Comparison of ENCODE assay signal across 19 mouse cellular contexts in genomic region chr11:118024111-118024510, GRCm38 (mm10). TPM values are rescaled to one million over a fixed set of nuclear protein-coding genes. Genes with fewer than 3 reads are reported as not detected.
A peak's percentile ranks its signal among the peaks of the same experiment; 100 is the strongest.
DNase-seq lines count a peak whose midpoint lies in the region; ATAC-seq and TF ChIP-seq lines count a peak whose summit lies in the region.
"Had no signal": no experiment of that assay in that cellular context is flagged by ENCODE, and none has a peak within 500 bp of the region (broad histone marks: within the 10 kb centered on the region; RNA-seq: fewer than 3 reads in every experiment).

No protein-coding gene starts in this region.

- peaks cover 43% of the 10 kb centered on the region; the same call in 1 of the 2 replicates for H3K36me3 ChIP-seq in kidney, embryonic 14.5 days (ENCODE audit: control insufficient read depth, insufficient read depth, low read length)
- no peaks in the 10 kb centered on the region for H3K36me3 ChIP-seq in kidney, adult 2 months (ENCODE audit: control insufficient read depth, insufficient read depth, low read length)
- H3K36me3 ChIP-seq in kidney, postnatal 0 days (ENCODE audit: insufficient read depth, low read length) = peaks cover 25% of the 10 kb centered on the region

- CTCF ChIA-PET in Patski (lab: Charles Lee) = interaction anchor here (1.0 to 2.9 kb wide), 3 partner anchors 9 to 55 kb away, joined by 3 to 12 read pairs (median 3); partner anchors contain the start of gene Socs3

- no peak for TF ChIP-seq CTCF in kidney, adult 2 months (conservative IDR thresholded peaks at IDR 0.05; ENCODE audit: insufficient read depth, insufficient read length, low read depth, low read length)
- no peak for TF ChIP-seq CTCF in kidney, postnatal 0 days (IDR thresholded peaks at IDR 0.05; ENCODE audit: low read depth)
- no peak for TF ChIP-seq CTCF in Patski (IDR thresholded peaks at IDR 0.05)

- H3K4me1 ChIP-seq in kidney, embryonic 14.5 days (ENCODE audit: control insufficient read depth, insufficient read depth, low read length) = peaks cover 7% of the 10 kb centered on the region; the same call in 1 of the 2 replicates
- H3K4me1 ChIP-seq in kidney, adult 2 months (ENCODE audit: control insufficient read depth, insufficient read depth, low read length) = no peaks in the 10 kb centered on the region
- peaks cover 3% of the 10 kb centered on the region; the same call in 1 of the 2 replicates for H3K4me1 ChIP-seq in kidney, postnatal 0 days (replicated peaks; ENCODE audit: insufficient read depth, low read length)
- H3K4me1 ChIP-seq: heart, embryonic 10.5 days; hindbrain, embryonic 12.5 days had no signal

- 45% methylated on average over 2 of the region's 2 CpGs for WGBS in kidney, embryonic 14.5 days
- 52% methylated on average over 2 of the region's 2 CpGs for WGBS in kidney, adult 2 months
- 53% methylated on average over 2 of the region's 2 CpGs for WGBS in kidney, postnatal 0 days

- peak overlapping the region; percentile 47; the same call in 1 of the 2 replicates for H3K27ac ChIP-seq in kidney, embryonic 14.5 days (ENCODE audit: low read depth, low read length)
- H3K27ac ChIP-seq in kidney, adult 2 months (ENCODE audit: insufficient read depth, low read depth, low read length) = no peak overlapping the region
- H3K27ac ChIP-seq in kidney, postnatal 0 days = peak overlapping the region; percentile 57
- H3K27ac ChIP-seq: heart, adult 2 months; heart, embryonic 10.5 days; heart, embryonic 13.5 days; hindbrain, embryonic 12.5 days had no signal

- in situ Hi-C loops in Patski (cut with MboI; ENCODE audit: low pct_unique_long_range_greater_than_20kb) = no loop called here

- no peak overlapping the region for H3K4me2 ChIP-seq in kidney, embryonic 14.5 days (replicated peaks; ENCODE audit: low read depth, low read length)
- H3K4me2 ChIP-seq in kidney, postnatal 0 days (ENCODE audit: low read length) = no peak overlapping the region
- H3K4me2 ChIP-seq: heart, embryonic 13.5 days; hindbrain, embryonic 12.5 days had no signal

- H3K27me3 ChIP-seq in kidney, embryonic 14.5 days (ENCODE audit: control insufficient read depth, insufficient read depth, low read length) = no peaks in the 10 kb centered on the region
- H3K27me3 ChIP-seq in kidney, adult 2 months (replicated peaks; ENCODE audit: control insufficient read depth, insufficient read depth, low read length) = no peaks in the 10 kb centered on the region
- H3K27me3 ChIP-seq in kidney, postnatal 0 days (ENCODE audit: insufficient read depth, low read length) = no peaks in the 10 kb centered on the region
- no peaks in the 10 kb centered on the region for H3K27me3 ChIP-seq in Patski
- H3K27me3 ChIP-seq: heart, embryonic 13.5 days; hindbrain, embryonic 12.5 days had no signal

- no peak for DNase-seq in kidney, adult 2 months
- DNase-seq in kidney, postnatal 0 days (ENCODE audit: low spot score) = peak; percentile 73
- no peak for DNase-seq in kidney, adult 18-20 months
- no peak for DNase-seq in Patski (ENCODE audit: low read depth, low spot score)
- no peak for DNase-seq in frontal cortex, postnatal 14 days (ENCODE audit: low spot score in 2 of 2)
- DNase-seq: adrenal gland, postnatal 10 days; adrenal gland, postnatal 36 days; cerebellum, adult 9-10 months; gastrocnemius, postnatal 10 days; gastrocnemius, postnatal 36 days; heart, postnatal 4 days had no signal

- H3K9me3 ChIP-seq in kidney, embryonic 14.5 days (ENCODE audit: control insufficient read depth, low read length) = no peaks in the 10 kb centered on the region
- no peaks in the 10 kb centered on the region for H3K9me3 ChIP-seq in kidney, postnatal 0 days (replicated peaks; ENCODE audit: low read length)
- H3K9me3 ChIP-seq: heart, embryonic 10.5 days; heart, embryonic 13.5 days; hindbrain, embryonic 12.5 days had no signal

- H3K4me3 ChIP-seq in kidney, embryonic 14.5 days (ENCODE audit: low read length) = no peak overlapping the region
- H3K4me3 ChIP-seq in kidney, adult 2 months (ENCODE audit: insufficient read depth, low read depth, low read length) = no peak overlapping the region
- H3K4me3 ChIP-seq in kidney, postnatal 0 days (replicated peaks; ENCODE audit: low read depth, low read length) = no peak overlapping the region
- H3K4me3 ChIP-seq: heart, adult 2 months; heart, embryonic 10.5 days; heart, embryonic 13.5 days; hindbrain, embryonic 12.5 days had no signal

- no peak for TF ChIP-seq POLR2A in kidney, adult 2 months (IDR thresholded peaks at IDR 0.05; ENCODE audit: low read depth, low read length)

- ATAC-seq in kidney, embryonic 14.5 days (ENCODE audit: low FRiP score, low TSS enrichment) = peak; percentile 18
- 0 out of 2 replicates have a peak, but pooled peaks have one; percentile 15 for ATAC-seq in kidney, postnatal 0 days (replicated peaks; ENCODE audit: low FRiP score, low read depth)
- ATAC-seq in Patski = peak; percentile 45
- ATAC-seq: CD4-positive, CD25-positive, alpha-beta regulatory T cell, adult 4 months; forebrain, embryonic 14.5 days; hindbrain, embryonic 16.5 days had no signal

- POLR2A ChIA-PET in Patski (lab: Charles Lee) = interaction anchor here (0.5 to 0.8 kb wide), 3 partner anchors 24 to 54 kb away, joined by 3 to 4 read pairs (median 3); partner anchors contain the start of genes Pgs1 and Socs3

- no peak overlapping the region for H3K9ac ChIP-seq in kidney, embryonic 14.5 days (ENCODE audit: low read depth, low read length)
- H3K9ac ChIP-seq in kidney, postnatal 0 days (ENCODE audit: low read depth, low read length) = no peak overlapping the region
- H3K9ac ChIP-seq: heart, embryonic 13.5 days; hindbrain, embryonic 12.5 days had no signal

RNA-seq across cellular contexts. Expression of gene Pgs1, which starts 38.0 kb away (rescaled TPM):
- 30.0 and 37.5 TPM in 2 replicates for polyA plus RNA-seq in kidney, embryonic 14.5 days (2014; fragmentation: Nextera tagmentation; extraction: Ambion mirVana)
- polyA plus RNA-seq in kidney, adult 2 months (2012; rRNA removed) = 29.7 and 30.4 TPM in 2 replicates
- 29.6 and 32.0 TPM in 2 replicates for polyA plus RNA-seq in kidney, postnatal 0 days (2015; fragmentation: Nextera tagmentation; extraction: Ambion mirVana)
- 120 TPM for polyA plus RNA-seq in Patski (2021)

RNA-seq across cellular contexts. Expression of gene Socs3, which starts 54.3 kb away (rescaled TPM):
- 6.7 and 9.6 TPM in 2 replicates for polyA plus RNA-seq in kidney, embryonic 14.5 days (2014; fragmentation: Nextera tagmentation; extraction: Ambion mirVana)
- 4.3 and 5.0 TPM in 2 replicates for polyA plus RNA-seq in kidney, adult 2 months (2012; rRNA removed)
- 11.7 and 14.4 TPM in 2 replicates for polyA plus RNA-seq in kidney, postnatal 0 days (2015; fragmentation: Nextera tagmentation; extraction: Ambion mirVana)
- polyA plus RNA-seq in Patski (2021) = 171 TPM

Comparison
In these comparisons a context has a peak if more than half of its experiments do, and no peak if none do; other contexts are left out.
1. RNA of gene Socs3, which starts 54.3 kb away (polyA plus RNA-seq): 171 TPM in Patski (single experiment); 11.7 to 14.4 TPM in kidney, postnatal 0 days, 6.7 to 9.6 TPM in kidney, embryonic 14.5 days and 4.3 to 5.0 TPM in kidney, adult 2 months; every median in the first group is over 10 times any median in the second.
2. Peak in every context shown above with its lines, with median percentiles within 50 percentile points of each other: ATAC-seq.